Mouse (Mus musculus) midbrain, embryonic 11.5 days (tissue): Measurements from ENCODE around the gene March10. TPM values are rescaled to one million over a fixed set of nuclear protein-coding genes. Genes with fewer than 3 reads are reported as not detected.

Source experiments
- ATAC-seq: fragments of 200-750 bp; cut with Nextera tagmentation; 2 replicates; pipeline ENCODE4 v1.8.0; 2017; ENCODE audit warnings: moderate TSS enrichment, moderate library complexity; ENCODE audit not compliant: low FRiP score
- DNase-seq: peaks from one replicate; pipeline ENCODE4 v3.0.0; 2015; ENCODE audit warnings: low spot score; ENCODE audit errors: missing footprints
- H3K27ac ChIP-seq: fragments of 300-500 bp; sonication (generic); 2 replicates; pipeline ENCODE4 v1.5.1; 2014; ENCODE audit warnings: low read depth, low read length
- H3K27me3 ChIP-seq: fragments of 300-500 bp; sonication (generic); 2 replicates; pipeline ENCODE4 v1.6.1; 2014; ENCODE audit warnings: mild to moderate bottlenecking, low read length, moderate library complexity, mixed read lengths; ENCODE audit not compliant: control insufficient read depth, insufficient read depth
- H3K36me3 ChIP-seq: fragments of 300-500 bp; sonication (generic); 2 replicates; pipeline ENCODE4 v1.6.1; 2014; ENCODE audit warnings: mild to moderate bottlenecking, low read length, moderate library complexity, mixed read lengths; ENCODE audit not compliant: control insufficient read depth, insufficient read depth
- H3K4me1 ChIP-seq: fragments of 300-500 bp; sonication (generic); 2 replicates; pipeline ENCODE4 v1.6.1; 2014; ENCODE audit warnings: low read length; ENCODE audit not compliant: control insufficient read depth, insufficient read depth
- H3K4me2 ChIP-seq: fragments of 300-500 bp; sonication (generic); 2 replicates; pipeline ENCODE4 v1.6.1; 2014; ENCODE audit warnings: mild to moderate bottlenecking, moderate library complexity
- H3K4me3 ChIP-seq: fragments of 300-500 bp; sonication (generic); 2 replicates; pipeline ENCODE4 v1.5.1; 2014; ENCODE audit warnings: low read depth, low read length
- H3K9ac ChIP-seq: fragments of 300-500 bp; sonication (generic); 2 replicates; pipeline ENCODE4 v1.6.1; 2014; ENCODE audit warnings: low read length
- H3K9me3 ChIP-seq: fragments of 300-500 bp; sonication (generic); 2 replicates; pipeline ENCODE4 v1.6.1; 2016; ENCODE audit warnings: low read length; ENCODE audit not compliant: control insufficient read depth
- WGBS: fragments of 180-500 bp; shearing (Covaris S2); extraction: QIAGEN DNeasy Blood & Tissue Kit; methylation state at CpG from one replicate; pipeline ENCODE4 v1.1.7; 2014; 5-methylcytosine and 5-hydroxymethylcytosine counted together
- polyA plus RNA-seq: library from polyadenylated mRNA; unstranded; fragments of >200 nt; fragmentation: Nextera tagmentation; extraction: Ambion mirVana; gene quantifications from 2 replicates; pipeline ENCODE4 v1.2.1, GENCODE M21; 2014

March10 gene
- polyA plus RNA-seq, 1 experiment from 2014 or later, result not detected

DNA sequence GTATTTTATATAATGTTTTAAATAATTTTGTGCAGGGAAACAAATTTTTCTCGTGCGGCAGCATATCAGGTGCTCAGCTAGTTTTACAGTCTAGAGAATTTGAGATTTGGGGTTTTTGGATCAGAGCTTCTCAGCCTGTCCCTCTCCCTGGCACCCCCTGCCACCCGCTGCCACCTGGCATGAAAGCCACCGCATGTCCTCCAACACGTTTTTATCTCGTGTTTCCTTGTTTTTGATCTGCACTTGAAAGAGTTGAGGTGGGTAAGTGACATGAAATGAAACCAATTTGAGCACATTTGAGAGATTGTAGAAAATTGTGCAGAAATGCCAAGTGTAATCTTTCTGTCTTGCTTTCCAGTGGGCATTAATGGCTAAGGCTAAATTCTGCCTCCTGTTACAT, 11.6 kb downstream of the March10 start:
- ATAC-seq, result no peak
- no peak overlapping the region for H3K27ac ChIP-seq
- peak; percentile 39 for DNase-seq
- no peaks in the 10 kb centered on the region for H3K27me3 ChIP-seq
- no peaks in the 10 kb centered on the region for H3K4me1 ChIP-seq
- 83% methylated on average over 6 of the region's 6 CpGs for WGBS
- no peaks in the 10 kb centered on the region for H3K9me3 ChIP-seq
- no peak overlapping the region for H3K9ac ChIP-seq
- no peak overlapping the region for H3K4me3 ChIP-seq
- no peak overlapping the region for H3K4me2 ChIP-seq
- H3K36me3 ChIP-seq, result no peaks in the 10 kb centered on the region

- no peak overlapping the region for H3K27ac ChIP-seq
- H3K36me3 ChIP-seq, result no peaks in the 10 kb centered on the region
- ATAC-seq (no peak), DNase-seq (peak; percentile 21)
- H3K27me3 ChIP-seq, result no peaks in the 10 kb centered on the region
- H3K4me2 ChIP-seq, result no peak overlapping the region
- 84% methylated on average over 5 of the region's 5 CpGs for whole genome bisulfite sequencing
- no peak overlapping the region for H3K9ac ChIP-seq
- no peak overlapping the region for H3K4me3 ChIP-seq
- no peaks in the 10 kb centered on the region for H3K4me1 ChIP-seq
- H3K9me3 ChIP-seq, result no peaks in the 10 kb centered on the region
Measured at GRCm38 (mm10) chr11:105443505-105443904, 13.0 kb downstream of the March10 start.

GRCm38 (mm10) chr11:105439796-105440195, 16.7 kb downstream of the March10 start:
- 90% methylated on average over 7 of the region's 7 CpGs for WGBS
- Histone ChIP-seq H3K27me3 (no peaks in the 10 kb centered on the region), H3K27ac (no peak overlapping the region), H3K9ac (no peak overlapping the region), H3K36me3 (no peaks in the 10 kb centered on the region), H3K4me3 (no peak overlapping the region), H3K9me3 (no peaks in the 10 kb centered on the region), H3K4me1 (no peaks in the 10 kb centered on the region), H3K4me2 (no peak overlapping the region)
- DNase-seq (no peak), ATAC-seq (no peak)

DNA sequence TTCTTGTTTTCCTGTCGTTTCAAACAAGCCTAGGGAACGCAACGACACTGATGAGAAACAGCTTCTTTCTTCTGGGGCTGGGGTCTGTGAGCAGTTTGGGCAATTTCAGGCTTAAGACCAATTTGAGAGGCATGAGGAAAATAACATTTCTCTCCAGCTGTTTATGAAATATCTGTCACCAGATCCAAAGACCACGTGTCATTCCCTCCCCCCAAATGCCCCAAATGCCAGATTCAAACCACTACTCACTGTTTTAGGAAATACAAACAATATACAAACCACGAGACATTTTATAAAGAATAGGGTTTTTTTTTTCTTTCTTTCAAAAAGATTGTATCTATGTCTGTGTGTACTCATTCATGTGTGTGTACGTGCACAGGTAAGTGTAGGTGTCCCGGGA, 17.6 kb downstream of the March10 start:
- Histone ChIP-seq H3K4me2 (no peak overlapping the region), H3K4me1 (no peaks in the 10 kb centered on the region), H3K27me3 (no peaks in the 10 kb centered on the region), H3K36me3 (no peaks in the 10 kb centered on the region), H3K4me3 (no peak overlapping the region), H3K27ac (no peak overlapping the region), H3K9ac (no peak overlapping the region), H3K9me3 (no peaks in the 10 kb centered on the region)
- DNase-seq, result no peak
- WGBS, result 83% methylated on average over 7 of the region's 7 CpGs
- ATAC-seq, result no peak

- no peaks in the 10 kb centered on the region for H3K27me3 ChIP-seq
- no peak overlapping the region for H3K4me3 ChIP-seq
- 84% methylated on average over 5 of the region's 5 CpGs for WGBS
- H3K27ac ChIP-seq, result no peak overlapping the region
- no peak for ATAC-seq
- no peaks in the 10 kb centered on the region for H3K4me1 ChIP-seq
- no peak for DNase-seq
- H3K36me3 ChIP-seq, result no peaks in the 10 kb centered on the region
- H3K9ac ChIP-seq, result no peak overlapping the region
- no peaks in the 10 kb centered on the region for H3K9me3 ChIP-seq
- H3K4me2 ChIP-seq, result no peak overlapping the region
Measured at GRCm38 (mm10) chr11:105426441-105426840, 30.1 kb downstream of the March10 start.

DNA sequence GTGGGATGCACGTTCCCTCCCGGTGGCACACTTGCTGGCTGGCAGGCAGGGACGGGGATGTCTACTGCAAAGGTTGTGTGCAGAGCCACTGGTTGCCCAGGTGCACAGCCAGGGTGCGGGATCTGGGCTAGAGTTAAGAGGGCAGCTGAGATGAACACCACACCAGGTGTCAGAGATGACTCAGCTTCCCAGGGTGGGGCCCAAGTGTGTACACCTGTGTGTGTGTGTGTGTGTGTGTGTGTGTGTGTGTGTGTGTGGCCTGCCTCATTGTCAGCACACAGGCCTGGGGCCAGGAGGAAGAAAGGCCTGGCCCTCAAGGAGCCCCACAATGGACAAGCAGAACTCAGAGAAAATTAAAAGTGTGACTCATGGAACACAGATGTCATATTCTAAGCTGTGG, 31.9 kb downstream of the March10 start:
- Histone ChIP-seq H3K4me3 (no peak overlapping the region), H3K9me3 (no peaks in the 10 kb centered on the region), H3K9ac (no peak overlapping the region), H3K4me2 (no peak overlapping the region), H3K27ac (no peak overlapping the region), H3K27me3 (no peaks in the 10 kb centered on the region), H3K4me1 (no peaks in the 10 kb centered on the region), H3K36me3 (no peaks in the 10 kb centered on the region)
- ATAC-seq (no peak), DNase-seq (no peak)
- 96% methylated on average over 4 of the region's 4 CpGs for WGBS

- Histone ChIP-seq H3K4me3 (no peak overlapping the region), H3K4me1 (no peaks in the 10 kb centered on the region), H3K9ac (no peak overlapping the region), H3K9me3 (no peaks in the 10 kb centered on the region), H3K4me2 (no peak overlapping the region), H3K27ac (no peak overlapping the region), H3K36me3 (no peaks in the 10 kb centered on the region), H3K27me3 (no peaks in the 10 kb centered on the region)
- WGBS, result 85% methylated on average over 7 of the region's 7 CpGs
- ATAC-seq, result no peak
- no peak for DNase-seq
Measured at GRCm38 (mm10) chr11:105420671-105421450, 35.7 kb downstream of the March10 start.

DNA sequence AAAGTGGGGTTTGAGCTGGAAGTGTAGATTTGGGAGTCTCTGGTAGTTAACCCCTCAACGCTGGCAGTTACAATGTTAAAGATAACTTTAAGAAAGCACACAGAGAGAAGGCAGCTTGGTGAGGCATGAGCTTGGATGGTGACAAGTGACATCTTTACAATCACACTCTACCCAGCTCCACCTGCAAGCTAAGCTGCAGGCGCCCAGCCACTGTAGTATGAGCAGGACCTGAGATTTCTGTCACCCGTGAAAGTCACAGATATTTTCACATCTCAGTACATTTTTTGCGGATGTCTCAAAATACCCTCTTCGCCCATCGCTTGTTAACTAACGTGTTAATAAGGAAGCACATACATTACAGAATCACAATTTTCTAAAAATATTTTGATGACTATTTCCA, 36.6 kb downstream of the March10 start:
- ATAC-seq (no peak), DNase-seq (no peak)
- no peaks in the 10 kb centered on the region for H3K4me1 ChIP-seq
- H3K9me3 ChIP-seq, result no peaks in the 10 kb centered on the region
- H3K36me3 ChIP-seq, result no peaks in the 10 kb centered on the region
- no peak overlapping the region for H3K9ac ChIP-seq
- no peak overlapping the region for H3K27ac ChIP-seq
- H3K4me2 ChIP-seq, result no peak overlapping the region
- no peaks in the 10 kb centered on the region for H3K27me3 ChIP-seq
- 92% methylated on average over 7 of the region's 7 CpGs for WGBS
- H3K4me3 ChIP-seq, result no peak overlapping the region

DNA sequence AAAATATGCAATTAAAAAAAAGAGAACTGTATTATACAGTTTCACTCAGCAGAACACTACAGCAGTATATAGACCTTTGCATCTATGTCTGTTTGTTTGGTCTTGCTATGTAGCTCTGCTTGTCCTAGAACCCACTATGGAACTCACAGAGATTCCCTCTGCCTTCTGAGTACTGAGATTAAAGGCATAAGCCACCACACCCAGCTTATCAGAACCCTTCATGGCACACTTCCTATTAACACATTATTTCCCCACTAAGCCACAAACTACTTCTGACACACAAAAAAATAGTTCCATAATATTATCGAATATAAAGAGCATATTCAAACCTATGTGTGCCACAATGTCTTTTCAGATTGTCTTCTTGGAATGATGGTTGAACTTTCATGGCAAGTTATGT, 42.5 kb downstream of the March10 start:
- Histone ChIP-seq H3K4me1 (no peaks in the 10 kb centered on the region), H3K27ac (no peak overlapping the region), H3K36me3 (no peaks in the 10 kb centered on the region), H3K4me3 (no peak overlapping the region), H3K9ac (no peak overlapping the region), H3K27me3 (no peaks in the 10 kb centered on the region), H3K4me2 (no peak overlapping the region), H3K9me3 (no peaks in the 10 kb centered on the region)
- DNase-seq (no peak), ATAC-seq (no peak)
- whole genome bisulfite sequencing, result 87% methylated on average over 1 of the region's 1 CpGs
